Mouse (Mus musculus) left cerebral cortex, adult 2 months (tissue): Measurements from ENCODE around the gene AW011738. TPM values are rescaled to one million over a fixed set of nuclear protein-coding genes. Genes with fewer than 3 reads are reported as not detected.
A peak's percentile ranks its signal among the peaks of the same experiment; 100 is the strongest.

Experiments used
- DNase-seq, 2 experiments: peaks; one replicate each; pipeline ENCODE4 v3.0.0; 2021 to 2022; ENCODE audit warnings: low spot score in 2 of 2, mixed read lengths in 1 of 2; ENCODE audit errors: extremely low spot score in 1 of 2
- H3K27ac ChIP-seq: fragments of 200-600 bp; 2 replicates; pipeline ENCODE4 v1.8.1; 2022
- H3K4me3 ChIP-seq: fragments of 200-600 bp; 2 replicates; pipeline ENCODE4 v1.8.1; 2022
- CTCF ChIP-seq: fragments of 200-600 bp; IDR thresholded peaks from 2 replicates; pipeline ENCODE4 v1.8.1; 2022; ENCODE audit warnings: antibody characterized with exemption, mild to moderate bottlenecking, moderate library complexity
- intact Hi-C: fragments of 180-260 bp; cut with DNase I; formaldehyde crosslinking; loops from one replicate; pipeline ENCODE4 v1.15.1; 2025
- total RNA-seq, 2 experiments: library from RNA; stranded (reverse); gene quantifications; 2 replicates each; pipeline ENCODE4 v1.2.3; 2021

The AW011738 gene
- total RNA-seq, 2 experiments from 2014 or later: 6.4 to 6.6 TPM

DNA sequence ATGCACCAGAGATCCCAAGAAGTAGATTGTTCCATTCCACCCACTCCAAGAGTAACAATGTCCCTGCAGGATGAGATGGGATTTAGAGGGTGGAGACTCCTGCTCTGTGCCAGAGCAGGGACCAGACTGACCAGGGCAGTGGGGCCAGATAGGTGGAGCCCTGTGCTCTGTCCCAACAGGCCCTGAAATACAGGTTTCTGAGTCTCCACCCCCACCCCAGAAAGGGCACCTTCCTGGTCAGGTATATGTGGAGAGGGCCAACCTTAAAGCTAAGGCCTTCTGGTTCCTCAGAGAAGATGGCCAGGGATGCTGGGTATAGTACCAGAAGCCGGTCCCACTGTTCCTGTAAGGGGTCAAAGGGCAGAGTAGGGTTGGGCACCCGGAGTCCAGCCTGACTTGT lies 21.2 kb downstream of the AW011738 start:
- Histone ChIP-seq H3K27ac (no peak overlapping the region), H3K4me3 (no peak overlapping the region)
- intact Hi-C loops: no loop called here
- no peak for TF ChIP-seq CTCF
- no peak for DNase-seq

DNA sequence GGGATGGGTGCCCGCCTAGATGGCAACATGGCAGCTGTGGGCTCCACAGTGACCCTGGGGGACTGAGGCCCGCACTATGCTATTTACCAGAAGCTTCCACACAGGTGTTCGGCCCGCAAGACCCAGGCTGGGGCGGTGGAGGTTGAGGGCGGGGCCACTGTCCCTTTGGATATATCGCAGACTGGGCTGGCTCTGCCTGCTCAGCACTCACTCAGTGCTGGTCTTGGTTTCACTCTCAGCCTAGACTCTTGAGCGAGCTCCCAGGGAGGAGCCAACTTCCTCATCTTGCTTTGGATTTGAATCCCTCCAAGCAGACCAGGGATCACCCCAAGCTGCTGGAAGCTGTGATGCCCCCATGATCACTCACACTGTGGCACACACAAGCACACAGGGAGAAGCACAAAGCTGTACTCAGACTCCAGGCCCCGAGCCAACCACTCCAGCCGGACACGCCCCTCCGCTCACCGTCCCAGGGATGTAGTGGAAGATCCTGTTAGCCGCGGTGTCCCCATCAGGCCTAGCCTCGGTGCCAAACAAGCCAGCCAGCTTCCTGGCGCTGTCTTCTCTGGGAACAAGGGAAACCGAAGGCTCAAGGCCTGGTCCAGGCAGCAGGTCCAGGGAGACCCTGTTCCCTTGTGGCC lies 24.8 kb downstream of the AW011738 start:
- Histone ChIP-seq H3K27ac (no peak overlapping the region), H3K4me3 (no peak overlapping the region)
- DNase-seq: no peak
- intact Hi-C loops: loop anchor here (2.0 kb wide), 1 partner anchor 31 kb away; the partner anchor contains the start of gene Agrn
- TF ChIP-seq CTCF: no peak

DNA sequence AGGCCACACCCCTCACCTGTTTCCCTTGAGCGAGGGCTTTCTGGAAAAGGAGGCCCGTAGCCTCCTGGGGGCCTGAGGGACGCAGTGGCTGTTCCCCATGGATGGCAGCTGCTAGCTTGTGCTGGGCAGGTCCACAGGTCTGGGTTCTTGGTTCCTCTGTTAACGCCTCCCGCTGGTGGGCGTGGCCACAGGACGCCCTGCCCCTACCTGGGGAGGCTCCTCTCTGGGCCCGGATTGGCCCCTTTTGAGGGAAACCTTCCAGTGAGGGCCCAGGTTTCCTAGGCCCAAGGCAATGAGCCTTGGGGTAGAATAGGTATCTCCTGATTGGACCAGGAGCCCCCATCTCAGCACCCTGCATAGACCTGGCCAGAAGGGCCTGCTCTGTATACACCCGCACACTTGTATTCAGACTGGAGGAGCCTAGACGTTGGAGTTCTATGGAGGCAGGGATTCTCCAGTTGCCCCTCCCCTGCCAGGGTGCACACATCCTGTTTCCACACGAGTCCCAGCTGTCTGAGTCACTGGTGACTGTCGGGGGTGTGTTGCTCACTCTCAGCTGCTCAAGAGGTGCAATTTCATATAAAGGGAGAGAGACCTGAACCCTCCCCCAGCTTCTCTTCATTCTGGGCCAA lies 25.4 kb downstream of the AW011738 start:
- intact Hi-C loops: loop anchor here (2.0 kb wide), 1 partner anchor 32 kb away; the partner anchor contains the start of gene Agrn
- TF ChIP-seq CTCF: no peak
- H3K27ac ChIP-seq: no peak overlapping the region
- DNase-seq: no peak
- no peak overlapping the region for H3K4me3 ChIP-seq

DNA sequence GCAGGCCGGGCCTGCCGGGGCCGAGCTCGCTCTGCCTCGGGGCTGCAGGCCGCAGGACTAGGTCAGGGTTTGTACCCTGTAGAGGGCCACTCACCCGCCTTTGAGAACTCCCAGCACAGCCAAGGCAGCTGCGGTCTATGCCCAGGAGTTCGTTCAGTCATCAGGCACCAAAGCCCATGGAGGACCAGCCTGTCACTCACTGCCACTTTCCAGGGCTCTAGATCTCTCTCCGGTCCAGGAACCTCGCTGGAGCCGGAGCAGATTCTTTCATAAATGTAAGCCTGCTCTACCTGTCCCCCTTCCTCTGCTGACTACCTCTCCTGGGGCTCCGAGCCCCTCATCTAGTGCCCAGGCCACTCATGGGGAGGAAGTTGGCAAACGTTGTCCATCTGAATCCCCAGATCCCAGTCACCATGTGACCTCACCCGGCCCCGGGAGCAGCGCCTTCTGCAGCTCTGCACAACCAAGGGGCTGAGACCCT lies 31.0 kb downstream of the AW011738 start:
- Histone ChIP-seq H3K4me3 (peak overlapping the region; percentile 75), H3K27ac (peak overlapping the region; percentile 61)
- no peak for DNase-seq
- intact Hi-C loops: loop anchor here (2.0 to 5.0 kb wide), 3 partner anchors 31 to 125 kb away; partner anchors contain the start of genes 9430015G10Rik and AW011738
- no peak for TF ChIP-seq CTCF

DNA sequence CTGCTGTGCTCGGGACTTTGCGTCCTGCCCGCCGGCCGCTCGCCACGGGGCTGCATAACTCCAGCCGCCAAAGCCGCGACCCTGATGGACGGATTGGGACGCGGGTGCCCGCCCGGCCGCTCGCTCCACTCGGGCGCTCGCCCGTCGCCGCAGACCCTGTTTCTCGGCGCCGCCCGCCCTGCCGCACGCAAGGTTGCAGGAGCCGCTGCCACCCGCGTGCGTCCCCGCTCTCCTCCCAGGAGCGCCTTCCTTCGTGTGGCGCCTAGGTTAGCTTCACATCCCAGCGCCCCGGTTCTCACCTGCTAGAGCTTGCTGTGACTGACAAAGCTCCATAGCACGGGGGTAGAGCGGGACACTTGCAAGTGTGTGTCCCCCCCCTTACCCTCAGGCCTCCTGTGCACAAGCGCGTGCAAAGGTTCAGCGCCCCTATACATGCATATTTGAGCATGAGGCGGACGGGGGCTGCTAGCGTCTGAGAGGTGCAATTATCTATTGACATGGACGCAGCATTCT lies 31.7 kb downstream of the AW011738 start, which contains the start of gene Plekhn1:
Gene Plekhn1 (minus strand): TSS at position 157 of the 513 bp plus-strand sequence.
- no peak for TF ChIP-seq CTCF
- peak within 1 kb of the TSS; percentile 89 for H3K27ac ChIP-seq
- intact Hi-C loops: loop anchor here (2.0 to 5.0 kb wide), 3 partner anchors 32 to 126 kb away; partner anchors contain the start of genes 9430015G10Rik and AW011738

DNA sequence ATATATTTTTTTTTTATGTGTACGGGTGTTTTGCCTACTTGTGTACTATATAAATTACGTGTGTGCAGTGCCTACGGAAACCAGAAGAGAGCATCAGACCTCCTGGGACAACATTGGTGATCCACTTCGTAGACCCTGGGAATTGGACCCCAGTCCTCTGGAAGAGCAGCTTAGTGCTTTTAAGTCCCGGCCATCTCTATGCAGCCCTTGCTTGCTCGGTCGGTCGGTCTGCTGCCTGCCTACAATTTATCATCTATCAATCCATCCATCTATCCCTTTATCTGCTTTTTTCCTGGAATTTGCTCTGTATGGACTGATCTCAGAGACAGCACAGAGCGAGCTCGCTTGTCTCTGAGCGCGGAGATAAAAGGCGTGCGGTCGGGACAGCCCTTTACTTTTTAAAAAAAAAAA lies 32.3 kb downstream of the AW011738 start:
- TF ChIP-seq CTCF: peak; percentile 4
- no peak for DNase-seq
- Histone ChIP-seq H3K27ac (peak overlapping the region; percentile 79), H3K4me3 (peak overlapping the region; percentile 75)
- intact Hi-C loops: loop anchor here (2.0 kb wide), 2 partner anchors 33 to 127 kb away; partner anchors contain the start of genes 9430015G10Rik and AW011738

More for the DNA sequence above, 31.7 kb downstream of the AW011738 start, which contains the start of gene Plekhn1:
- H3K4me3 ChIP-seq: peak within 1 kb of the TSS; percentile 75
- peak; percentile 77 to 79 for DNase-seq

DNA sequence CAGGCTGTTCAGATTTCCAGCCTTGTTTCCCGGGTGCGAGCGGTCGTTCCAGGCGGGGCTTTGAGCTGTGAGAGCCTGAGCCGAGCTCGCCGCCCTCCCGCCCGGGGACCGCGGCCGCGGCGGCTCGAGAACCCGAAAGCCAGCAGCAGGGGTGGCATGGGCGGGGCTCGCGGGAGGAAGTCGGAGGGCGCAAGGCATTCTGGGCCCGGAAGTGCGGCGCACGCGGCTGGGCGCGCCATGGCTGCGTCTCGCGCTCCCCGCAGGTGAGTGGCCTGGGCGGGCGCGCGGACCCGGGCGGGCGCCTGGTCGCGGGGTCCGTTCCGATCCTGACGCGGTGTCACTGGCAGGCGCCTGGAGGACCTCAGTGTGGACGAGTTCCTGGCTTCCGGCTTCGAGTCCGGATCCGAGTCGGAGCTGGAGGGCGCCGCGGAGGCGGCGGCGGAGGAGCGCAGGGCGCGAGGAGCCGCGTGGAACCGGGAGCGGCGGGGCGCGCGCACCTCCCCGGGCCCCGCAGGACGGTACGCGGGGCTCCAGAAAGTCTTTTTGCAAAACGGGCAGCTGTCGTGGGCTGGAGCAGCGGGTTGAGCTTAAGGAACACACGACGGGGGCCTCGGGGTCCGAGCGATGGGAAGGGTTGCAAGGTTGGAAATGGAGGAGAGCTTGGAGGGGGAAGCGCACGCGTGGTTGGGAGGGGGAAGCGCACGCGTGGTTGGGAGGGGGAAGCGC lies 32.9 kb downstream of the AW011738 start, which contains the start of gene Noc2l:
Gene Noc2l (plus strand): TSS at position 203 of the 726 bp plus-strand sequence.
- H3K4me3 ChIP-seq: peak within 1 kb of the TSS; percentile 75
- DNase-seq: peak; percentile 92 to 94
- no peak for TF ChIP-seq CTCF
- intact Hi-C loops: loop anchor here (2.0 kb wide), 2 partner anchors 33 to 127 kb away; partner anchors contain the start of genes 9430015G10Rik and AW011738
- H3K27ac ChIP-seq: peak within 1 kb of the TSS; percentile 89

DNA sequence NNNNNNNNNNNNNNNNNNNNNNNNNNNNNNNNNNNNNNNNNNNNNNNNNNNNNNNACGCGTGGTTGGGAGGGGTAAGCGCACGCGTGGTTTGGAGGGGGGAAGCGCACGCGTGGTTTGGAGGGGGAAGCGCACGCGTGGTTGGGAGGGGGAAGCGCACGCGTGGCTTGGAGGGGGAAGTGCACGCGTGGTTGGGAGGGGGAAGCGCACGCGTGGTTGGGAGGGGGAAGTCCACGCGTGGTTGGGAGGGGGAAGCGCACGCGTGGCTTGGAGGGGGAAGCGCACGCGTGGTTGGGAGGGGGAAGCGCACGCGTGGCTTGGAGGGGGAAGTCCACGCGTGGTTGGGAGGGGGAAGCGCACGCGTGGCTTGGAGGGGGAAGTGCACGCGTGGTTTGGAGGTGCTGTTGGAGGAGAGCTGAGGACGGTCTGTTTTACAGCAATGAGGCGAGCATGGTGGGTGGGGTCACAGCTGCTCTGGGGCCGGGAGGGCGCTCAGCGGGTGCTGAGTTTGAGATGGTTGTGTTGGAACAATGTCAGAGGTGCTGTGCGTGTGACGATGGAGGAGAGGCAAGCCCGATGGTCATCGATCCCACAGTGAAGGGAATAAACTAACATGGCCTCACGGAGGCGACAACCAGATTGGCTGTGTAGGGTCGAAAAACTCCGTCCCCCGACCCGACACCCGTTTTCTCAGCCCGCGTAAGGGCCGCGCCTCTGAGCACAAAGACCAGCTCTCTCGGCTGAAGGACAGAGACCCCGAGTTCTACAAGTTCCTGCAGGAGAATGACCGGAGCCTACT lies 33.7 kb downstream of the AW011738 start:
- no peak for TF ChIP-seq CTCF
- Histone ChIP-seq H3K4me3 (peak overlapping the region; percentile 32), H3K27ac (no peak overlapping the region)
- intact Hi-C loops: no loop called here
- no peak for DNase-seq

DNA sequence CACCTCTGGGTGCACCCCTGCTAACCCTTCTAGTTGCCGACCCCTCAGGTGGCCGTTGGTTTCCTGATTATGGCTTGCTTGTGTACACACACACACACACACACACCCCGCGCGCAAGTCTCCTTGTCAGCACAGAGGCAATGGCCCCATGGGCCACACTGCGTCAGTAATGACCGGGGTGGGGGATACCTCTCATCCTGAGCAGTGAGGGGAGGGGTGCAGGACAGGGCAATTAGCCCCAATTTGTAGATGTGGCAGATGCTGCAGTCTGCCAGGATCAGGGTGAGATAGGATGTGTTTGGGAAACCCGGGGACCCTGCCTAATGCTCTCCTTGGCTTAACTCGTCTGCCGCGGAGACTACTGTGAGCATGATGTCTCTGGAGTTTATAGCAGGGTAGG lies 46.5 kb downstream of the AW011738 start:
- intact Hi-C loops: no loop called here
- no peak for DNase-seq
- Histone ChIP-seq H3K27ac (no peak overlapping the region), H3K4me3 (no peak overlapping the region)
- no peak for TF ChIP-seq CTCF

DNA sequence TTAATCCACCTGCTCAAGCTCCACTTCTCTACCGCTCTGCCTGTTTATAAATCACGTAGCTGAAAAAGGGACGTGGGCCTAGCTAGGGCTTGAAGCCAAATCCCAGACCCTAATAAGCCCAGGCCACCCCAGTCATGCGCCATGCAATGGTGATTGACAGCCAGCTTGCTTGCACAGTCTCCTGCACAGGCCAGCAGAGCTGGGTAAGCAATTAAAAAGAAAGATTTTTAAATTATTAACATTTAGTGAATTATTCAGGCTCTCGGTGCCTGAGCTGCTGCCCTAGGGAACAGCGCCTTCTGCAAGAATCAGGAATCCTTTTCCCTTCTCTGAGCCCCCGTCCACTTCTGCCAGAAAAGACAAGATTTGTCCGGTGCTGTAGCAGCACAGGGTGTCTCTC lies 48.0 kb downstream of the AW011738 start:
- no peak overlapping the region for H3K27ac ChIP-seq
- no peak for TF ChIP-seq CTCF
- H3K4me3 ChIP-seq: no peak overlapping the region

More for the DNA sequence above, 48.0 kb downstream of the AW011738 start:
- intact Hi-C loops: no loop called here
- DNase-seq: no peak
